Mouse (Mus musculus): ENCODE results near the gene Mpzl3. TPM values are rescaled to one million over a fixed set of nuclear protein-coding genes. Genes with fewer than 3 reads are reported as not detected.

The Mpzl3 gene
- 57.8 TPM for polyA plus RNA-seq (2014; fragmentation: Illumina TruSeq; extraction: RNeasy Lipid Tissue Mini Kit (QIAGEN cat#74804); ENCODE audit: low read depth, low replicate concordance)

GRCm38 (mm10) chr9:45055082-45055713 is at the start of gene Mpzl3:
Mpzl3 (plus strand) TSS chr9:45055186.

GRCm38 (mm10) chr9:45009180-45010078 is 45.6 kb upstream of the Mpzl3 start, which contains the start of gene Cd3e:
Cd3e (minus strand) TSS chr9:45009627.

GRCm38 (mm10) chr9:45039499-45039898 is 15.5 kb upstream of the Mpzl3 start, which contains the start of gene Mpzl2:
Mpzl2 (plus strand) TSS chr9:45039799.

GRCm38 (mm10) chr9:45079011-45079410 is 24.0 kb downstream of the Mpzl3 start, which contains the start of gene Jaml:
Jaml (plus strand) TSS chr9:45079183.

GRCm38 (mm10) chr9:45117741-45118431 is 62.9 kb downstream of the Mpzl3 start, which contains the start of gene Scn2b:
Scn2b (plus strand) TSS chr9:45117782.

Other genes starting within 250 kb of the Mpzl3 start
- 28.0 TPM for gene Kmt2a, start 173.9 kb upstream of the Mpzl3 start, polyA plus RNA-seq (2014; fragmentation: Illumina TruSeq; extraction: RNeasy Lipid Tissue Mini Kit (QIAGEN cat#74804); ENCODE audit: low read depth, low replicate concordance)
- gene Atp5l, start 134.4 kb upstream of the Mpzl3 start, polyA plus RNA-seq (2014; fragmentation: Illumina TruSeq; extraction: RNeasy Lipid Tissue Mini Kit (QIAGEN cat#74804); ENCODE audit: low read depth, low replicate concordance) = 608 TPM
- gene Ube4a, start 89.6 kb upstream of the Mpzl3 start, polyA plus RNA-seq (2014; fragmentation: Illumina TruSeq; extraction: RNeasy Lipid Tissue Mini Kit (QIAGEN cat#74804); ENCODE audit: low read depth, low replicate concordance) = 87.4 TPM
- gene Cd3g, start 74.8 kb upstream of the Mpzl3 start, polyA plus RNA-seq (2014; fragmentation: Illumina TruSeq; extraction: RNeasy Lipid Tissue Mini Kit (QIAGEN cat#74804); ENCODE audit: low read depth, low replicate concordance) = 3.1 TPM
- gene Cd3d, start 73.4 kb upstream of the Mpzl3 start, polyA plus RNA-seq (2014; fragmentation: Illumina TruSeq; extraction: RNeasy Lipid Tissue Mini Kit (QIAGEN cat#74804); ENCODE audit: low read depth, low replicate concordance) = 1.1 TPM
- 1.6 TPM for gene Cd3e, start 45.6 kb upstream of the Mpzl3 start, polyA plus RNA-seq (2014; fragmentation: Illumina TruSeq; extraction: RNeasy Lipid Tissue Mini Kit (QIAGEN cat#74804); ENCODE audit: low read depth, low replicate concordance)
- 149 TPM for gene Mpzl2, start 15.4 kb upstream of the Mpzl3 start, polyA plus RNA-seq (2014; fragmentation: Illumina TruSeq; extraction: RNeasy Lipid Tissue Mini Kit (QIAGEN cat#74804); ENCODE audit: low read depth, low replicate concordance)
- 13.2 TPM for gene Jaml, start 24.0 kb downstream of the Mpzl3 start, polyA plus RNA-seq (2014; fragmentation: Illumina TruSeq; extraction: RNeasy Lipid Tissue Mini Kit (QIAGEN cat#74804); ENCODE audit: low read depth, low replicate concordance)
- gene Scn2b, start 62.6 kb downstream of the Mpzl3 start, polyA plus RNA-seq (2014; fragmentation: Illumina TruSeq; extraction: RNeasy Lipid Tissue Mini Kit (QIAGEN cat#74804); ENCODE audit: low read depth, low replicate concordance) = 1.8 TPM
- gene Scn4b, start 83.2 kb downstream of the Mpzl3 start, polyA plus RNA-seq (2014; fragmentation: Illumina TruSeq; extraction: RNeasy Lipid Tissue Mini Kit (QIAGEN cat#74804); ENCODE audit: low read depth, low replicate concordance) = 0.13 TPM
- not detected for gene BC049352, start 126.8 kb downstream of the Mpzl3 start, polyA plus RNA-seq (2014; fragmentation: Illumina TruSeq; extraction: RNeasy Lipid Tissue Mini Kit (QIAGEN cat#74804); ENCODE audit: low read depth, low replicate concordance)
- gene Tmprss4, start 148.9 kb downstream of the Mpzl3 start, polyA plus RNA-seq (2014; fragmentation: Illumina TruSeq; extraction: RNeasy Lipid Tissue Mini Kit (QIAGEN cat#74804); ENCODE audit: low read depth, low replicate concordance) = 41.3 TPM
- 1.2 TPM for gene Il10ra, start 214.0 kb downstream of the Mpzl3 start, polyA plus RNA-seq (2014; fragmentation: Illumina TruSeq; extraction: RNeasy Lipid Tissue Mini Kit (QIAGEN cat#74804); ENCODE audit: low read depth, low replicate concordance)